Mouse (Mus musculus) CH12.LX (cell line): ENCODE data around the gene Prdm10.
A peak's percentile ranks its signal among the peaks of the same experiment; 100 is the strongest.

Experiments used
- CTCF ChIP-seq, 2 experiments: IDR thresholded peaks in 1 of 2; conservative IDR thresholded peaks in 1 of 2; 2 replicates each; pipeline ENCODE4 v1.5.1; 2011 to 2012; ENCODE audit warnings: low read depth in 2 of 2, low read length in 2 of 2, improper control_type of control experiment in 1 of 2, inconsistent platforms in 1 of 2, mild to moderate bottlenecking in 1 of 2, moderate library complexity in 1 of 2
- E2F4 ChIP-seq: IDR thresholded peaks from 2 replicates; pipeline ENCODE4 v1.6.1; 2011; ENCODE audit warnings: low read depth, low read length, improper control_type of control experiment; ENCODE audit not compliant: insufficient replicate concordance
- ELF1 ChIP-seq: IDR thresholded peaks from 2 replicates; pipeline ENCODE4 v1.6.1; 2014; ENCODE audit warnings: low read depth, mild to moderate bottlenecking, inconsistent platforms, low read length, improper control_type of control experiment
- EP300 ChIP-seq: IDR thresholded peaks from 2 replicates; pipeline ENCODE4 v1.6.1; 2011; ENCODE audit warnings: low read length, improper control_type of control experiment
- HCFC1 ChIP-seq: IDR thresholded peaks from 2 replicates; pipeline ENCODE4 v1.6.1; 2012; ENCODE audit warnings: low read depth, mild to moderate bottlenecking, inconsistent platforms, low read length, improper control_type of control experiment
- JUND ChIP-seq: conservative IDR thresholded peaks from 2 replicates; pipeline ENCODE4 v1.6.1; 2011; ENCODE audit warnings: low read depth, low read length, improper control_type of control experiment
- MEF2A ChIP-seq: IDR thresholded peaks from 2 replicates; pipeline ENCODE4 v1.6.1; 2014; ENCODE audit warnings: low read depth, mild to moderate bottlenecking, inconsistent platforms, low read length, improper control_type of control experiment, borderline replicate concordance
- PAX5 ChIP-seq: IDR thresholded peaks from 2 replicates; pipeline ENCODE4 v1.6.1; 2012; ENCODE audit warnings: low read length, inconsistent platforms, mixed read lengths
- POLR2A ChIP-seq: IDR thresholded peaks from 2 replicates; pipeline ENCODE4 v1.6.1; 2011; ENCODE audit warnings: low read depth, mild to moderate bottlenecking, improper control_type of control experiment, low read length
- POLR2AphosphoS2 ChIP-seq: IDR thresholded peaks from 2 replicates; pipeline ENCODE4 v1.6.1; 2011; ENCODE audit warnings: low read depth, low read length, improper control_type of control experiment
- RCOR1 ChIP-seq: conservative IDR thresholded peaks from 2 replicates; pipeline ENCODE4 v1.6.1; 2012; ENCODE audit warnings: low read depth, mild to moderate bottlenecking, inconsistent platforms, low read length, improper control_type of control experiment
- UBTF ChIP-seq: IDR thresholded peaks from 2 replicates; pipeline ENCODE4 v1.6.1; 2012; ENCODE audit warnings: low read depth, mild to moderate bottlenecking, inconsistent platforms, low read length, improper control_type of control experiment, moderate library complexity
- ZKSCAN1 ChIP-seq: IDR thresholded peaks from 2 replicates; pipeline ENCODE4 v1.6.1; 2012; ENCODE audit warnings: low read depth, inconsistent platforms, low read length, improper control_type of control experiment, borderline replicate concordance

DNA sequence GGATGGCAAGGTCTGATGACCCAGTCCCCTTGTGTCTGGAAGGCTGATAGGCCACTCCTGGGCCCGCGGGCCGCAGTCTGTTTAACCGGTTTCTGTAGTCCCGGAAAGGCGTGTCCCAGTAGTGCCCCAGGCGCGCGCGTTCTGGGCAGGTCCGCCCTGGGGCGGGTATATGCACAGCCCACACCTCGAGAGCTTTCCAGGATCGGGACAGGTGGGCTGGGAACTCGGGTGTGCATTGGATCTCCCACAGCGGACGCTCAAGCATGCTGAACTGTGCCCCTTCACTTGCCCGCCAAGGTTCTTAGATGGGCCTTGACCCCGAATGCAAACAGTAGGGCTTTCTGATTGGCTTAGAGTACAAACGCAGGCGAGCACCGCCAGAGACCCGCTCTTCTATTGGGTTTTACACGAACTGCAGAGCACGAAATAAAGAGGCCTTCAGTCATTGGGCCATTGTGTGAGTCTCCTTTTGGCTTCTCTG, 413 bp upstream of the Prdm10 start:
- TF ChIP-seq POLR2A = peak; percentile 83
- no peak for TF ChIP-seq CTCF (conservative IDR thresholded peaks at IDR 0.05 in 1 of 2, IDR thresholded peaks at IDR 0.05 in 1 of 2; ENCODE audit: low read depth in 2 of 2, low read length in 2 of 2)
- peak; percentile 16; the same call in 1 of the 2 replicates for TF ChIP-seq E2F4
- no peak for TF ChIP-seq ELF1
- no peak for TF ChIP-seq ZKSCAN1
- TF ChIP-seq HCFC1 = peak; percentile 27; the same call in 1 of the 2 replicates
- no peak for TF ChIP-seq POLR2AphosphoS2
- TF ChIP-seq EP300 = no peak
- TF ChIP-seq JUND = no peak
- TF ChIP-seq UBTF = peak; percentile 72
- TF ChIP-seq MEF2A = peak; percentile 43; the same call in 1 of the 2 replicates
- TF ChIP-seq PAX5 = no peak
- no peak for TF ChIP-seq RCOR1
